Mouse (Mus musculus): ENCODE data around the gene Enpp3.

- TF ChIP-seq EP300 (IDR thresholded peaks at IDR 0.05; ENCODE audit: insufficient read depth, low read depth, low read length): no peak
- no peak for TF ChIP-seq CTCF (IDR thresholded peaks at IDR 0.05)
- TF ChIP-seq POLR2A (IDR thresholded peaks at IDR 0.05; ENCODE audit: insufficient read depth, low read depth, low read length): no peak
Observed at GRCm38 (mm10) chr10:24727478-24727877, 115.1 kb downstream of the Enpp3 start.

Measured in heart, adult 2 months (tissue).